Mouse (Mus musculus) urinary bladder, postnatal 25 days (tissue): Measurements from ENCODE around the gene Olfr1444.
A peak's percentile ranks its signal among the peaks of the same experiment; 100 is the strongest.

Experiments used
- DNase-seq: peaks from one replicate; pipeline ENCODE4 v3.0.0; 2022; ENCODE audit warnings: low spot score

Olfr1444 gene

DNA sequence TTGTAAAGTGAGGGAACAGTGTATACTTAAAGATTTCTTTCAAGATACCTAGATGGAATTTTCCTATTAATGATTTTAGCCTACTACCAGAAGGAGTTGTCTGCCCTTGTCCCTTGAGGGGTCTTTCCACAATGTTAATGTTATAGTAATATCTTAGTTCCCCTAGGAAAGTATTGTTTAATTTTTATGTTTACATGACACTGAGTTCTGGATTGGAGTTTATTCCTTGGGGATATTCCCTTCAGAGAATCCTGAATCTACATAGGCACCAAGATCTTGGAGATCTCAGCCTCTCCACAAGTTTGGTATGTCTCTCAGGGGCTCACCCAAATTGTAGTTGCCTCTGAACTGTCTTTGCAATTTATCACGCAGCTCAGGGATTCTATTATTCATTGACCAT is at the start of gene Olfr1444:
Gene Olfr1444 (plus strand): TSS at position 301 of the 400 bp plus-strand sequence.
- no peak for DNase-seq

DNA sequence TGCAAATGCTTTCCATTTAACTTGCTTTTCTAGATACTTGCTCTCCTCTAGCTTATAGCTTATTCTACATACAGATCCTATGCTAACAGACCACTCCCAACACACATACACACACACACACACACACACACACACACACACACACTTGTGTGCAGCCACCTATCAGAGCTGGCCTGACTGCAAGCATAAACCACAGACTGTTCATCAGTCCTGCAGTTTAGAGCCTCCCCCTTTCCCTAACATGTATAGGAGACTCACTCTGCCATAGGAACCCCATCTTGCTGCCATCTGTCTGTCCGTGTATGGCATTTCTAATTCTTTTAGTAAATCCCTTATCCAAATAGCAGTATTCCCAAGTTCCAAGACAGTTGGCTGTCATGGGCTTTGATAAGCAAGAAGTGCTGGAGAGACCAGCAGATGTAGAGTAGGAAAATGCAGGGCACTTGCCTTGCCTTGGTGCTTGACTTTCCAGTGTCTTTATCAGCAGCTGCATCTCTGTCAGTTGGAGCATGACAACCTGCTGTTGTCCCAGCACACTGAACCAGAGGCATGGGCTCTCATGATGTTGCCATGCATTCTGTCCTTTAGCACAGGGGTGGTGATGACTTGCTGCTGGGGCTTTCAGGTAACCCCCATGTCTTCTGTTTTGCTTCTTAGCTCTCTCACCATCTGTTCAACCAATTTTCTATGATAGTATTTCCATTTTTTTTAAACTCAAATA is 44.3 kb upstream of the Olfr1444 start:
- no peak for DNase-seq

DNA sequence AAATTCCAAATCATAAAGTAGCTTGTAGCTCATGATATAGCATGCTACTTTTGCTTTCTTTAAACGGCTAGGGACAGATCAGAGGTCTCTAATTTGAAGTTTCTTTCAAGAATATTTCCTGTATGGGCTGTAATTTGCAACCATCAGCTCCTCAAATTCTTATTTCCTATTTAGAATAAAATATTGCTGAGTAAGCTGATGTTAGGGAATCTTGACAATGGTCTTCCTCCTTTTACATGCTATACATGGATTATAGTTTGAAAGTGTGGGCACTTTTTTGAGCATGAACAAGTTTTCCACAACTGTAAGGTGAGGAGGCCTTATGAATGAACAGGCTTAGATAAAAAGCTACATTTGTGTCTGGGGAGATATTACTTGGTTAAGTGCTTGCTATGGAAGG is 43.2 kb upstream of the Olfr1444 start:
- DNase-seq = no peak

DNA sequence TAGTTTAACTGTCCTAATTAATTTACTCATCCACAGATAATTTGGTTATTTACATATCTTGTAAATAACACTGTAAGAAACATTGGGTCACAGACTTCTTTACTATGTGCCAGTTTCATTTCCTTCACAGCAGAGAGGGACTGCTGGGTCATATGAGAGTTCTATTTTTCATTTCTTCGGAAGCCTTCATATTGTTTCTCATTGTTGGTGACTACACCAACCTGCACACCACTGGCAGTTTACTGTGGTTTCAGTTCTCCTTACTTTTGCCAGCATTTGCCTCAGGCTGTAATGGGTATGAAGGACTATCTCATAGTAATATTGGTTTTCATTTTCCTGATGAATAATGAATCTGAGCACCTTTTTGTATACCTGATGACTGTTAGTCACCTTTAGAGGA is 38.6 kb upstream of the Olfr1444 start:
- DNase-seq = no peak

DNA sequence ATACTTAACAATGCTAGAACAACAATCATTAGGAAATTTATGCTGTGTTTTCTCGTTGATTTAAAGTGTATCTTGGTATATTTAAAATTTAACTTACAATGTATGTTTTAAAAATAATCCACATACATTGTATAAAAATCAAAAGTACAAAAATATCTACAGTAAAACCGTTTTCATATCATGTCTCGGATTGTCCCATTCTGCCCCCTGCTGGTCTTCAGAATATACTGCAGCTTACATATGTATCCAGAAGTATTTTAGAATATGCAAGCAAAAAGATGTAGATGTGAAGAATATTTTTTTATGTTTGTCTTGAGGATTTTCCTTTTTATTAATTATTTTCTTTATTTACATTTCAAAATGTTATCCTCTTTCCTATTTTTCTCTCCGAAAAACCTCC is 36.7 kb upstream of the Olfr1444 start:
- peak; percentile 41 for DNase-seq

DNA sequence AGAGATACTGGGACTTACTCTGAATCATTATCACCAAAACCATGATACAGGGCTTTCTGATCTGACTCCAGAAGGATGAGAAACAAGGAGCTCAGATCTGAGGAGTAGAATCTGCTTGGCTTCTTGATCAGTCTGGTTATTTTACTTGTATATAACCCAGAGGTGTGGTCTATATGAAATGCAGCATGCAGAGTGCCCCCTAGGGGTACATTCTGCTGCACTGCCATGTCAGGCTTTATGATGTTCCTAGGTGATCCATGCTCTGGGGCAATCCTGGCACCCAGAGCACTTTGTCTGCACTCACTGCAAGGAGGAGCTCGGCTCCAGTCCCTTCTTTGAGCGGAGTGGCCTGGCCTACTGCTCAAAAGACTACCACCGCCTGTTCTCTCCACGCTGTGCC is 32.5 kb upstream of the Olfr1444 start:
- DNase-seq = no peak

DNA sequence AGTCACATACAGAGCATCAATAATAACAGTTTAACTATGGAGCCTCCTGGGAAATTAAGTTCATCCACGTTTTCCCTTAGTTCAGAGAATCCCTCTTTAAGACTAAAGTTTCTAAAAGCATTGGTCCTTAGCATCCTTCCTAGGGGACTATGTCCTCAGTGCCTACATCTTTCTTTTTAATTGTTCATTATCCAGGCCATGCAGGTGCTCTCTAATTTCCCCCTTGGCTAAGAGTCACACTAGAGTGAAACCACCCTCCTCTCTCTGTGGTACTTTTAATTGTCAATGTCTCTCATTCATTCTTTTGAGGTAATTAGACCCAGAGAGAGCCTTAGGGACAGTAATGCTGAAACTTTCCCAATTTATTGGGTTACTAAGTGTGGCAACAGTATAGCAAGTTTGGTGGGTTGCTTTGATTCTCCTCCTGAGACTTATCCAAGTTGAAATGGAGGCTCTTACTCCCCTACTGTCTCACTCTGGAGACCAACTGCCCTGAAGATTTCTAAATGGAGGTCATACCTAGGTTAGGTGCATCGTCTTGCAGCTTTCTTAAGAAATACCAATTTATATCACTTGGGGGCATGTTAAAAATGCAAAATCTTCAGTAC is 26.2 kb upstream of the Olfr1444 start:
- DNase-seq = no peak

DNA sequence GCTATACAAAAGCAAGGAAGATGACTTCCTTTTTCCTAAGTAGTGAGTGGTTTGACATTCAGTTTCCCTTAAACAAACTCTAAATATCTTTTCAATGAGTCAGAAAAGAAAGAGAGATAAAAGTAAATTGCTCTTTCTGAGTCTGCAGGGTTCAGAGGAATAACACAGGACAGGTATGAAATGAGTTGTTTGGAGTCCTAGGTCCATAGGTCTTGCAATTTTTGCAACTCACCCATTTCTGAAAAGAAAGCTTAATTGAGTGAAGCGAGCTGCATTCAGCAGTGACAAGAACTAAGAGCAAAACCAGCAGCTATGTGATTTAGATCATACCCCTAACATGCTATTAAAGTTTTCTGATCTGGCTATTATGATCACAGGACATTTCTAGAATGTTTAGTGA is 25.5 kb upstream of the Olfr1444 start:
- no peak for DNase-seq

DNA sequence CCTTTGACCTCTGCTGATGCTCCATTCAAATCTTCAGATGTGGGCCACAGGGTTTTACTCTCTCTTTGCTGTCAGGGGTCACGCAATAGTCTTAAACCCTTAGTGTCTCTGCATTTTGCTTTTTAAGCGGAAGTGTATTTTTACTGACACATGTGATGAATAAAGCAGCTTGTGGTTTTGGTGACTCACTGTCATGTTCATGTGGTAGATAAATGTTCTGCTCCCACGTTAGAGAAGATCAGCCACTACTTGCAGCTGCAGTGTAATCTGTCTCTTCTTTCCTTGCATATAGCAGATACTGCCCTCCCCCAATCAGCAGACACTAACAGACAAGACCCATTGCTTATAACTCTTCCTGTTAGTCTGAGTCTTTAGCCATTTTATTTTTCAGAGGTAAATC is 23.5 kb upstream of the Olfr1444 start:
- no peak for DNase-seq

DNA sequence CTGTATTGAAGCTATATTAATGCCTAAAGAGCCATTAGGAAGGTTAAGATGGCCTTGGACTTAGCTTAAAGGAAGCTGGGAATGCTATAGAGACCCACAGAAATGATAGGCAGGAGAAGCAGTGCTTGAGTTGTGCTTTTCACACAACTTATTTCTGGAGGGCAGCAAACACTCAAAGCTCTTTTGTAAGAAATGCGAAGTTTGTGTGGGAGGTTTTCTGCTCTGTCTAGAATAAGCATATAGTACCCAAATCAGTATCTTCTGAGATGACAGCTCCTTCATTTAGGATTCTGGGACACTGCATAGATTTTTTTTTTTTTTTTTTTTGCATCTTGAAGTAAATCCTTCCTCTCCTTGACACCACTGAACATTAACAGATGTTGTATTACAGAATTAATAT is 18.6 kb upstream of the Olfr1444 start:
- no peak for DNase-seq

DNA sequence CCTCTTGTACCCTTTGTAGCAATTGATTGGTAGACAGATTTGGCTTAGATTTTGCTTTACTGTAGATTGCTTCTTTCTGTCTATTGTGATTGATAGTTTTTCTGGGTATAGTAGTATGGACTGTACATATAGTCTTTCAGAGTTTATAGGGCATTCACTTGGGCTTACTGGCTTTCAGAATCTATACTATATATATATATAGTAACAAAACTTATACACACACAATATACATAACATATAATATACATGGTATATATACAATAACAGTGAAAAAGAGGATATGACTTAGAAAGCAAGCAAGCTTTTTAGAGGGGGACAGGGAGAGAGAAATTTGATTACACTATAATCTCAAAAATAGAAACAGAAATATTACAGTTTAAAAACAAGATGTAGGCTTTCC is 10.7 kb upstream of the Olfr1444 start, which contains the start of gene Gm5244:
Gene Gm5244 (plus strand): TSS at position 301 of the 400 bp plus-strand sequence.
- DNase-seq = no peak

DNA sequence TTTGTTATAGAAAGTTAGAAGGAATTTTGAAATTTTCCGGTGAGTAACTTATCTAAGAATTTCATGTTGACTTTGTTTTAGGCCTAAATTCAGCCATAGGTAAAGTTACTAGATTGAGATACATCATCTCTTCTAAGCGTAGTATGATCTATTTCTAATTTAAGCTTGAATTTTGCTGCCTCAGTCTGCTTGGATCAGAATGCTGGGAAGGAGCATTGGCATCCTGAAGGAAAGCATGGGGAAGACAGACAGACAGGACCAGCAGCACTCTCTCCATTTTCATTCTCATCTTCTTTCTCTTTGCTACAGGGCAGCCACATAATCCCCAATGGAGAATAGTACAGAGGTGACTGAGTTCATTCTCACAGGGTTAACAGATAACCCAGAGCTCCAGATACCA is 26.5 kb downstream of the Olfr1444 start, which contains the start of gene Olfr1445:
Gene Olfr1445 (plus strand): TSS at position 301 of the 400 bp plus-strand sequence.
- DNase-seq = no peak

DNA sequence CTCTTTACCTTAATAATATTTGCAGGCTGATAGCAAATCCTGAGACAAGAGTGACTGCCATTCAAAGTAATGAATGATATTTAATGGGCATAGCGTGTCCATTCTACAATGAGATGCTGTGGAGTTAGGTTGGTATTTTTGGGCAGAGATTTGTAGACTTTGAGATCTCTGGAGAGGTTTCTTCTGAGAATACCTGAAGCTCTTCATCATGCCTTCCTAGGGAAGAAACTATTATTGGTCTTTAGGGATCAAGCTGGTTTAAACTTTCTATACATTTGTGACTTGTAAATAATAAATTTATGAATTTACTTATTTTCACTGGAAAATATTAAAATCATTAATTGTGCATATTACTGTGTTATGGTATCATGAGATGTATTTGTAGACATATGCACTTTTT is 36.3 kb downstream of the Olfr1444 start, which contains the start of gene Olfr1446:
Gene Olfr1446 (minus strand): TSS at position 101 of the 400 bp plus-strand sequence.
- DNase-seq = no peak

DNA sequence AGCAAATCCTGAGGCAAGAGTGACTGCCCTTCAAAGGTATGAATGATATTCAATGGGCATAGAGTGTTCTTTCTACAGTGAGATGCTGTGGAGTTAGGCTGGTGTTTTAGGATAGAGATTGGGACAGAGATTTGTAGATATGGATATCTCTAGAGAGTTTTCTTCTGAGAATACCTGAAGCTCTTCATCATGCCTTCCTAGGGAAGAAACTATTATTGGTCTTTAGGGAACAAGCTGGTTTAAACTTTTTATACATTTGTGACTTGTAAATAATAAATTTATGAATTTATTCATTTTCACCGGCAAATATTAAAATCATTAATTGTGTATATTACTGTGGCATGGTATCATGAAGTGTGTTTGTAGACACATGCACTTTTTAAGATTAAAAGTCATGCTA is 46.6 kb downstream of the Olfr1444 start, which contains the start of gene Olfr1447:
Gene Olfr1447 (minus strand): TSS at position 101 of the 400 bp plus-strand sequence.
- DNase-seq = no peak
